Mouse (Mus musculus): ENCODE results near the gene Clec4g. TPM values are rescaled to one million over a fixed set of nuclear protein-coding genes. Genes with fewer than 3 reads are reported as not detected.
"Not testable (repeated sequence)": the region's sequence is repeated elsewhere in the genome, so short reads cannot be mapped to it uniquely, and the experiment has no call there.

The Clec4g gene
- polyA plus RNA-seq (2015; fragmentation: Nextera tagmentation; extraction: Ambion mirVana), result not detected in 2 replicates

DNA sequence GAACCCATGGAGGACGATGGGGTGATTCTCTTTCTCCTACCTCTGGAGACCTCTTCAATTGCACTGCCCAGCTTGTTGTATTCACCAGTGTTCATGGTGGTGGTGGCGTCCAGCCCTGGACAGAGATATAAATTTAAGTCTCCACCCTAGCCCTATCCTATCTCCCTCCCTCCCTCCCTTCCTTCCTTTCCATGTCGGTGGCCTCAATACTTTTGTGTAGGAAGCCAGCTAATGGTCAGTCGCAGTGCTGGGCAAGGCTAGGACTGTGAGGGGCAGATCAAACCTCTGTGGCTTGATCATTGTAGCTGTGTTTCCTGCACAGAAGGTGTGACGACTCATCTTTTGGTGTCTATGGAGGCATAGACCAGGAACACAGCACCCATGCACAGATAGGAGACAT, at the start of gene Clec4g:
Clec4g (minus strand) TSS at position 101 of the 400 bp plus-strand sequence.
- ATAC-seq (ENCODE audit: low FRiP score, low read depth), result no peak
- H3K36me3 ChIP-seq, result no peaks in the 10 kb centered on the region
- H3K9me3 ChIP-seq, result no peaks in the 10 kb centered on the region
- H3K27me3 ChIP-seq, result no peaks in the 10 kb centered on the region
- H3K4me3 ChIP-seq, result no peak within 1 kb of the TSS
- WGBS, result 77% methylated on average over 5 of the region's 5 CpGs
- no peak within 1 kb of the TSS for H3K4me2 ChIP-seq (replicated peaks)
- H3K27ac ChIP-seq, result no peak within 1 kb of the TSS
- no peak within 1 kb of the TSS for H3K9ac ChIP-seq
- H3K4me1 ChIP-seq, result no peaks in the 10 kb centered on the region

DNA sequence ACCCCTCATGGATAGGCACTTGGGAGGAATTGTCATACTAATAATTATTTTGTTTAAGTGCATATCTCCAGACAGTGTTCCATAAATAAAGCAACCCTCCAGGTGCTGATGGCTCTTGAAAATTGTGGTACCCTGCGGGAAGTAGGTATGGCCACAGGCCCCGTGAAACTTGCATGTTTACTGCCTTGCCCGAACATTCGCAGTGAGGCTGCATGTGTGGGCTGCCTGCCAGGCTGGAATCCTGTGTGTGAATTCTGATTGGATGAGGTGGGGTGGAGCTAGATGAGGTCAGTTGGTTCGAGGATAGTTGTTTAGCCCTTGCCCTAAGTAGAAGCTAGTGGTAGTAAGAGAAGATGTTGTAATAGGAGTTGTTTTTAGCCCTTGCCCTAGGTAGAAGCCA, 48.2 kb upstream of the Clec4g start:
- 84% methylated on average over 5 of the region's 5 CpGs for WGBS
- not testable (repeated sequence) for ATAC-seq (ENCODE audit: low FRiP score, low read depth); H3K36me3 ChIP-seq; H3K4me3 ChIP-seq; H3K27ac ChIP-seq; H3K9ac ChIP-seq; H3K4me2 ChIP-seq (replicated peaks); H3K9me3 ChIP-seq; H3K4me1 ChIP-seq; H3K27me3 ChIP-seq

- H3K9me3 ChIP-seq, result peaks cover 7% of the 10 kb centered on the region; the same call in 1 of the 2 replicates
- H3K36me3 ChIP-seq, result no peaks in the 10 kb centered on the region
- 72% methylated on average over 18 of the region's 18 CpGs for WGBS
- no peak overlapping the region for H3K4me3 ChIP-seq
- no peak overlapping the region for H3K4me2 ChIP-seq (replicated peaks)
- H3K9ac ChIP-seq, result no peak overlapping the region
- H3K27ac ChIP-seq, result no peak overlapping the region
- ATAC-seq (ENCODE audit: low FRiP score, low read depth), result peak; percentile 98
- no peaks in the 10 kb centered on the region for H3K27me3 ChIP-seq
- no peaks in the 10 kb centered on the region for H3K4me1 ChIP-seq
These were observed 33.9 kb upstream of the Clec4g start for GRCm38 (mm10) chr8:3754261-3754850.

DNA sequence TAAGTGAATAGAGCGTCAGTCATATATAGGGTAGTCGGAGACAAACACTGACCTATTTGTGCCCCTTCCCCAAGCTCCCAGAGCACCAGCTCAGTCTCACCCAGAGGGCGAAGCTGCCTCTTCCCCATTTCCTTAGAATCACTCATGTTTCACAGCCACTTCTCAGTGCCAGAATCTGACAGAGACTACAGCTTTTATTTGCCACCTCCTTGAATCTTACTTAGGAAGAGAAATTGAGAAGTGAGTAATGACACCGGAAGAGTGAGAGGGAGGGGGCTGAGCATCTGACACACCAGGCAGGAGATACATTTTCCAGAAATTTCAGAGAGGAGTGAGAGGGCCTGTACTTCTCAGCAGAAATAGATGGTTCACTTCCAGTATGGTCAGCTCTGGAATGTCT, 28.3 kb upstream of the Clec4g start, which contains the start of gene Cd209a:
Cd209a (minus strand) TSS at position 224 of the 400 bp plus-strand sequence.
- Histone ChIP-seq H3K4me3 (no peak within 1 kb of the TSS), H3K4me1 (no peaks in the 10 kb centered on the region), H3K27ac (no peak within 1 kb of the TSS), H3K4me2 (replicated peaks) (no peak within 1 kb of the TSS), H3K27me3 (no peaks in the 10 kb centered on the region), H3K36me3 (no peaks in the 10 kb centered on the region), H3K9ac (no peak within 1 kb of the TSS), H3K9me3 (peaks cover 4% of the 10 kb centered on the region; the same call in 1 of the 2 replicates)
- WGBS, result 80% methylated on average over 4 of the region's 4 CpGs
- ATAC-seq (ENCODE audit: low FRiP score, low read depth), result no peak

DNA sequence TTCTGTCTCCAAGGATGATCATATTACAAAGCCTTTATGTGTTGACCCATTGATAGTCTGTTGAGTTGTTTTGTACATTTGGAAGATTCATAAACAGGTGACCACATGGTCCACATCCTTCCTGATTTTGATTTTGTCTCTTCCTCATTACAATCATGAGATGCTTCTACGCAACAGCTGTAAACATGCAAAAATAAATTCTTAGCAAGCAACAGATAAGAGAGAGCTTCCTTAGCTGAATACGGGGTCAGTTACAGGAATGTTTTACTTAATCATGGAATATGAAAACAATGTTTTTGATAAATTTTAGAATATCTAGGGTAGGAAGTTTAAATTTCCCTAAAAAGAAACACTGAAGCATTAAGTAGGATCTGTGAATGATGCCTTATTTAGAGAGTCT, 16.5 kb upstream of the Clec4g start:
- ATAC-seq (ENCODE audit: low FRiP score, low read depth), result no peak
- Histone ChIP-seq H3K36me3 (no peaks in the 10 kb centered on the region), H3K4me3 (no peak overlapping the region), H3K9ac (no peak overlapping the region), H3K9me3 (no peaks in the 10 kb centered on the region), H3K4me1 (no peaks in the 10 kb centered on the region), H3K27ac (no peak overlapping the region), H3K4me2 (replicated peaks) (no peak overlapping the region), H3K27me3 (no peaks in the 10 kb centered on the region)
- WGBS, result 87% methylated on average over 2 of the region's 2 CpGs

GRCm38 (mm10) chr8:3735599-3735998, 15.1 kb upstream of the Clec4g start:
- Histone ChIP-seq H3K9ac (no peak overlapping the region), H3K36me3 (no peaks in the 10 kb centered on the region), H3K4me3 (no peak overlapping the region), H3K4me2 (replicated peaks) (no peak overlapping the region), H3K9me3 (no peaks in the 10 kb centered on the region), H3K4me1 (no peaks in the 10 kb centered on the region), H3K27ac (no peak overlapping the region), H3K27me3 (no peaks in the 10 kb centered on the region)
- 96% methylated on average over 2 of the region's 2 CpGs for WGBS
- ATAC-seq (ENCODE audit: low FRiP score, low read depth), result no peak

DNA sequence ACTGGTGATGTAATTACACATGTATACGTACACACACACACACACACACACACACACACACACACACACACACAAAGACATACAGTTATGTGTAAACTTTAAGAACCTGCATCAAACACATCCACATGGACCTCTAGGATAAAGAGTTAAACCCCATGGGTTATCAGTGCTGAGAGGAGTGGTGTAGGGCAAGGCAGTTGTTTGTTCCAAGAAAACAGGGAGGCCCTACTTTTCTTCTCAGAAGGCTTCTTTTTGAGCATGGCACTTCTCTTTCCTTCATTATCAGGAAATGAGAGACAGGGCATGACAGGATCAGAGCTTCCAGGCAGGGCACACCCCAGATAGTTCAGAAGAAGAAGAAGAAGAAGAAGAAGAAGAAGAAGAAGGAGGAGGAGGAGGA, 13.6 kb upstream of the Clec4g start:
- Histone ChIP-seq H3K27me3 (no peaks in the 10 kb centered on the region), H3K27ac (no peak overlapping the region), H3K4me1 (no peaks in the 10 kb centered on the region), H3K4me2 (replicated peaks) (no peak overlapping the region), H3K36me3 (no peaks in the 10 kb centered on the region), H3K4me3 (no peak overlapping the region), H3K9ac (no peak overlapping the region), H3K9me3 (no peaks in the 10 kb centered on the region)
- WGBS, result 60% methylated on average over 1 of the region's 1 CpGs
- no peak for ATAC-seq (ENCODE audit: low FRiP score, low read depth)

DNA sequence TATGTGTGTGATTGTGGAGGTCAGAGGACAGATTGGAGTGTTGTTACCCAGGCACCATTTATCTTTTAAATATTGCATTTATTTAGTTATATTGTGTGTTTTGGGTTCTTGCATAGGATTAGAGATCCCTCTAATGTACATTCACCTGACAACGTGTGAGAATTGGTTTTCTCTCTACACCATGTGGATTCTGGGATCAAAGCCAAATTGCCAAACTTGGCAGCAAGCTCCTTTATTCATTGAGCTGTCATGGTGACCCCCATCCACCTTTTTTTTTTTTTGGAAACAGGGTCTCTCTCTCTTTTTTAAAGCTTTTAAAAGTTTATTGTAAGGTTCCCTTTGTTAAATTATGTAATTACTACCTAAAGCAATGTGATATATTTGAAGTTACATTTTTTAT, 590 bp upstream of the Clec4g start:
- no peak for ATAC-seq (ENCODE audit: low FRiP score, low read depth)
- Histone ChIP-seq H3K4me3 (no peak overlapping the region), H3K36me3 (no peaks in the 10 kb centered on the region), H3K9me3 (no peaks in the 10 kb centered on the region), H3K27ac (no peak overlapping the region), H3K4me2 (replicated peaks) (no peak overlapping the region), H3K27me3 (no peaks in the 10 kb centered on the region), H3K4me1 (no peaks in the 10 kb centered on the region), H3K9ac (no peak overlapping the region)
- 46% methylated on average over 1 of the region's 1 CpGs for WGBS

DNA sequence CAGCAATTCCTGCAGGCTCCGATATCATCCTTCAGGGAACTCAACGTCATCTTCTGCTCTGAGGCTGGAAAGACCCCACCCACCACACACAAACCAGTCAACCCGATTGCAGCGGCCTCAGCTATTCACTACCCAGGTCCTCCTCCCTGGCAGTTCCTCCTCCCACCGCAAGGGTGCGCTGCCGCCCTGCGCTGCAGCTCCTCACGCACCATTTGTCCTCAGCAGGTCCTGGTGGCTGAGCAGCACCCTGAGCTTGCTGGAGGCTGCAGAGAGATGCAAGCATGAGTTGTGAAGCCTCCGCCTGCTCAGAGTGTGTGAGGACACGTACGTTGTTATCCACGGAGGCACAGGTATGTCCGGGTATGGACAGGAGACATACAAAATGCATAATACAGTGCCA, 1.9 kb downstream of the Clec4g start:
- no peaks in the 10 kb centered on the region for H3K4me1 ChIP-seq
- WGBS, result 16% methylated on average over 14 of the region's 14 CpGs
- ATAC-seq (ENCODE audit: low FRiP score, low read depth), result peak; percentile 24; the same call in 1 of the 2 replicates

DNA sequence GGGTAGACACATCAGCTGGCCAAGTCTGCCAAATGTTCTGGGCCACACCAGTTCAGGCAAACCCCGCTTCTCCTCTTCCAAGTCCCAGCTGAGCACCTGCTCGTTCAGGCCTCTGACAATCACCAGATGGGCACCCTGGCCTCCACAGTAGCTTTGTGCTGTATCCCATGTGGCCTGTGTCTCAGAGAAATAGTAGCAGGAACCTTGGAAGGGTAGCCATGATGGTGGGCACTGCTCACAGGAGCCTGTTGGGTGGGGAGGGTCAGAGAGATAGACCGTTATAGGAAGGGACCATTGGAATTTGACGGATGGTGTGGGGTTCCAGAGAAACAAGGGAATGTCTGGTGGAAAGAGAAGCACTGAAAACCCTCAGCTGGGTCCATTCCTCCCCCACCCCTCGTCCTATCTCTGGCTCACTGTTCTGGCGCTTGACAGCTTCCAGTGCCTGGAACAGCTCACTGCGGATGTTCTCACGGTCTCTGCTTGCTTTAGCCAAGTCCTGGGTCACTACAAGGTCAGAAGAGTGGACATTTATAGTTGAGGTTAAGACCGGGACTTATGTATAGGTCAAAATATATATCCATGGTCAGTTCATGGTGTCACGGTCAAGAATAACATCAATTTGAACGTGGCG, 3.0 kb downstream of the Clec4g start:
- no peaks in the 10 kb centered on the region for H3K9me3 ChIP-seq
- no peaks in the 10 kb centered on the region for H3K4me1 ChIP-seq
- ATAC-seq (ENCODE audit: low FRiP score, low read depth), result no peak
- no peaks in the 10 kb centered on the region for H3K27me3 ChIP-seq
- no peak overlapping the region for H3K27ac ChIP-seq
- no peaks in the 10 kb centered on the region for H3K36me3 ChIP-seq
- H3K4me3 ChIP-seq, result no peak overlapping the region
- no peak overlapping the region for H3K9ac ChIP-seq
- WGBS, result 81% methylated on average over 12 of the region's 12 CpGs
- H3K4me2 ChIP-seq (replicated peaks), result no peak overlapping the region

More for the DNA sequence above, 1.9 kb downstream of the Clec4g start:
- Histone ChIP-seq H3K27me3 (no peaks in the 10 kb centered on the region), H3K36me3 (no peaks in the 10 kb centered on the region), H3K4me3 (no peak overlapping the region), H3K4me2 (replicated peaks) (no peak overlapping the region), H3K9ac (no peak overlapping the region), H3K9me3 (no peaks in the 10 kb centered on the region), H3K27ac (no peak overlapping the region)

DNA sequence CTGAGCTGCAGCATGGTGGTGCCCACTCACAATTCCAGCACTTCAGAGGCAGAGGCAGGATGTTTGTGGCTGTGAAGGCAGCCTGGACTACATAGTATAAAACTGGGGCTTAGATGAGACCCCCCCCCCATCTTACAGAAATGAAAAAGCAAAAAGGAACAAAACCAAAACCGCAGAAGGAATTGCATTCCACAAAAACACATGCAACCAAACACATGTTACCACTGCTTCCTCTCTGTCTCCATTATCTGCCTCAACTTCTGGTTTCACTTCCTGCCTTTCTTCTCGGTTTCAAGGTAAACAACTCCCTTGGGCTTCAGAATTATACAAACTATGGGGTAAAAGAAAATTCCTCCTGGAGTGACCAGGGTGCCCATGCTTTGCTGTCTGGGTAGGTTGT, 8.8 kb downstream of the Clec4g start:
- Histone ChIP-seq H3K9me3 (no peaks in the 10 kb centered on the region), H3K27ac (no peak overlapping the region), H3K36me3 (no peaks in the 10 kb centered on the region), H3K9ac (no peak overlapping the region), H3K27me3 (no peaks in the 10 kb centered on the region), H3K4me1 (no peaks in the 10 kb centered on the region), H3K4me2 (replicated peaks) (no peak overlapping the region), H3K4me3 (no peak overlapping the region)
- ATAC-seq (ENCODE audit: low FRiP score, low read depth), result no peak
- 63% methylated on average over 2 of the region's 2 CpGs for WGBS

GRCm38 (mm10) chr8:3710312-3710711, 10.1 kb downstream of the Clec4g start:
- no peak overlapping the region for H3K4me2 ChIP-seq (replicated peaks)
- ATAC-seq (ENCODE audit: low FRiP score, low read depth), result no peak
- 72% methylated on average over 3 of the region's 3 CpGs for WGBS
- no peaks in the 10 kb centered on the region for H3K36me3 ChIP-seq
- H3K9me3 ChIP-seq, result no peaks in the 10 kb centered on the region
- no peaks in the 10 kb centered on the region for H3K27me3 ChIP-seq
- H3K27ac ChIP-seq, result no peak overlapping the region
- no peak overlapping the region for H3K9ac ChIP-seq
- no peaks in the 10 kb centered on the region for H3K4me1 ChIP-seq
- no peak overlapping the region for H3K4me3 ChIP-seq

GRCm38 (mm10) chr8:3707611-3708010, 12.8 kb downstream of the Clec4g start:
- Histone ChIP-seq H3K9ac (no peak overlapping the region), H3K4me2 (replicated peaks) (no peak overlapping the region), H3K4me1 (no peaks in the 10 kb centered on the region), H3K9me3 (no peaks in the 10 kb centered on the region), H3K4me3 (no peak overlapping the region), H3K27me3 (no peaks in the 10 kb centered on the region), H3K36me3 (no peaks in the 10 kb centered on the region), H3K27ac (no peak overlapping the region)
- no peak for ATAC-seq (ENCODE audit: low FRiP score, low read depth)
- WGBS, result 76% methylated on average over 7 of the region's 7 CpGs
